Mouse (Mus musculus) heart, postnatal 0 days (tissue): Measurements from ENCODE around the gene Gnb3.

Source experiments
- CTCF ChIP-seq: IDR thresholded peaks from 2 replicates; pipeline ENCODE4 v1.5.1; 2016; ENCODE audit warnings: antibody characterized with exemption, control low read depth, low read depth
- EP300 ChIP-seq: IDR thresholded peaks from 2 replicates; pipeline ENCODE4 v1.6.1; 2016; ENCODE audit warnings: antibody characterized with exemption, low read depth

DNA sequence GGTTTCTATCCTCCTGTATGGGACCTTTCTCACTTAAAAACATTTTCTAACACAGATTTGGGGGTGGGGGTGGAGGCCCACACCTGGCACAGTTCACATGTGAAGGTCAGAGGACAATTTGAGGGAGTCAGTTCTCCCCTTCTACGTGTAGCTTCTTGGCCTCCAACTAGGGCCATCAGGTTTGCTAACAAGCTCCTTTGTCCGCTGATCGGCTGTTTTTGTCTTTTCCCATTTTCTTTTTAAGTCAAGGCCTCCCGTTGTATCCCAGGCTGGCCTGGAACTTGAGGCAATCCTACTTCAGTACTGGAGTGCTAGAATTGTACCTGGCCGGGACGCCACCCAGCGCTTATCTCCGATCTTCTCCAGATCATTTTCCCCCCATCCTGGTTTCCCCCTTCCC lies 8.4 kb downstream of the Gnb3 start:
- TF ChIP-seq CTCF: no peak
- no peak for TF ChIP-seq EP300
